Mouse (Mus musculus) liver, adult 2 months (tissue): ENCODE results near the gene Ifna12. TPM values are rescaled to one million over a fixed set of nuclear protein-coding genes. Genes with fewer than 3 reads are reported as not detected.
"Not testable (repeated sequence)": the region's sequence is repeated elsewhere in the genome, so short reads cannot be mapped to it uniquely, and the experiment has no call there.

Experiments used
- DNase-seq: peaks from one replicate; pipeline ENCODE4 v3.0.0-alpha.2; 2011; ENCODE audit warnings: low read depth, low spot score; ENCODE audit errors: extremely low read depth
- H3K27ac ChIP-seq: fragments of 200-500 bp; replicated peaks from 2 replicates; pipeline ENCODE4 v1.5.1; 2012; ENCODE audit warnings: low read depth, mild to moderate bottlenecking, control low read depth, inconsistent platforms, low read length; ENCODE audit not compliant: insufficient read depth
- H3K27me3 ChIP-seq: fragments of 200-500 bp; 2 replicates; pipeline ENCODE4 v1.6.1; 2012; ENCODE audit warnings: mild to moderate bottlenecking, moderate library complexity, low read length, inconsistent platforms; ENCODE audit not compliant: control insufficient read depth, insufficient read depth
- H3K36me3 ChIP-seq: fragments of 200-500 bp; 2 replicates; pipeline ENCODE4 v1.6.1; 2012; ENCODE audit warnings: low read length, inconsistent platforms; ENCODE audit not compliant: control insufficient read depth, insufficient read depth
- H3K4me1 ChIP-seq: fragments of 200-500 bp; 2 replicates; pipeline ENCODE4 v1.6.1; 2011; ENCODE audit warnings: low read length; ENCODE audit not compliant: control insufficient read depth, insufficient read depth
- H3K4me3 ChIP-seq: fragments of 200-500 bp; 2 replicates; pipeline ENCODE4 v1.5.1; 2011; ENCODE audit warnings: low read depth, mild to moderate bottlenecking, control low read depth, low read length, moderate library complexity; ENCODE audit not compliant: insufficient read depth
- H3K79me2 ChIP-seq: fragments of 200-500 bp; 2 replicates; pipeline ENCODE4 v1.6.1; 2012; ENCODE audit warnings: inconsistent platforms, mild to moderate bottlenecking, low read length, moderate library complexity; ENCODE audit not compliant: control insufficient read depth, insufficient read depth
- H3K9ac ChIP-seq: fragments of 200-500 bp; 2 replicates; pipeline ENCODE4 v1.6.1; 2012; ENCODE audit warnings: low read depth, mild to moderate bottlenecking, control low read depth, inconsistent platforms, low read length
- CTCF ChIP-seq: fragments of 200-500 bp; IDR thresholded peaks from 2 replicates; pipeline ENCODE4 v1.5.1; 2011; ENCODE audit warnings: low read depth, low read length, control low read depth
- POLR2A ChIP-seq: fragments of 200-500 bp; IDR thresholded peaks from 2 replicates; pipeline ENCODE4 v1.6.1; 2011; ENCODE audit warnings: low read length, control low read depth; ENCODE audit not compliant: insufficient read depth; ENCODE audit errors: extremely low read depth
- WGBS: fragments of 180-500 bp; shearing (Covaris S2); methylation state at CpG from one replicate; pipeline ENCODE4 v1.1.7; 2018; 5-methylcytosine and 5-hydroxymethylcytosine counted together
- polyA plus RNA-seq: library from polyadenylated mRNA; depleted of rRNA; stranded (reverse); fragments of >200 nt; gene quantifications from 2 replicates; pipeline ENCODE4 v1.2.3, GENCODE M21; 2012; rRNA removed
- total RNA-seq: library from RNA; depleted of rRNA; stranded (reverse); fragments of >200 nt; gene quantifications from 2 replicates; pipeline ENCODE4 v1.2.3, GENCODE M21; 2014; rRNA removed

The Ifna12 gene
- total and polyA plus RNA-seq, 2 experiments, result not detected

GRCm38 (mm10) chr4:88592285-88592684, 10.9 kb downstream of the Ifna12 start, which contains the start of gene Ifna9:
Ifna9 (minus strand) TSS chr4:88592385.
- Histone ChIP-seq H3K36me3 (no peaks in the 10 kb centered on the region), H3K4me1 (no peaks in the 10 kb centered on the region), H3K79me2 (no peaks in the 10 kb centered on the region), H3K27me3 (no peaks in the 10 kb centered on the region), H3K27ac (no peak within 1 kb of the TSS), H3K4me3 (no peak within 1 kb of the TSS), H3K9ac (no peak within 1 kb of the TSS)
- no peak for TF ChIP-seq CTCF
- no peak for TF ChIP-seq POLR2A
- DNase-seq, result no peak
- WGBS, result 77% methylated on average over 1 of the region's 1 CpGs

- WGBS, result 87% methylated on average over 1 of the region's 1 CpGs
- no peaks in the 10 kb centered on the region for H3K27me3 ChIP-seq
- no peak for DNase-seq
These were observed 31.5 kb downstream of the Ifna12 start, which contains the start of gene Ifna14 for GRCm38 (mm10) chr4:88571698-88572097. Ifna14 (minus strand) TSS chr4:88571798.

DNA sequence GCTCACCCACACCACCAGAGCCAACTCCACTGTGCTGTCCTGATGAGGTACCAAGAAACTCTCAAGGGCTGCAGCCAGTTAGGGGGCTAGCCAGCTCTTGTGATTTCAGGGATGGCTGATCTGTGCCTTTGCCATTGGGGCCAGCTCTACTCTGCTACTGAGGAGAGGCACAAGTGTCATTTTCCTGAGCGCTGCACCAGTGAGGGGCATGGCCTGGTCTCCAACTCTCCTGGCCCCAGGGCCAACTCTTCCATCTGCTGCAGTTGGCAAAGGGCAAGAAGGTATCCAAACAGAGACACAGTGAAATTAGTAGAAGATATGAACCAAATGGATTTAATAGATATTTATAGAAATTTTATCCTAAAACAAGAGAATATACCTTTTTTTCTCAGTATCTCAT, 41.4 kb downstream of the Ifna12 start:
- Histone ChIP-seq H3K27ac (no peak overlapping the region), H3K4me3 (no peak overlapping the region), H3K4me1 (no peaks in the 10 kb centered on the region), H3K9ac (no peak overlapping the region), H3K27me3 (no peaks in the 10 kb centered on the region), H3K36me3 (no peaks in the 10 kb centered on the region), H3K79me2 (no peaks in the 10 kb centered on the region)
- WGBS, result 95% methylated on average over 1 of the region's 1 CpGs
- no peak for DNase-seq
- no peak for TF ChIP-seq POLR2A
- no peak for TF ChIP-seq CTCF

More at GRCm38 (mm10) chr4:88571698-88572097, 31.5 kb downstream of the Ifna12 start, which contains the start of gene Ifna14:
- Histone ChIP-seq H3K79me2 (no peaks in the 10 kb centered on the region), H3K4me1 (no peaks in the 10 kb centered on the region), H3K36me3 (no peaks in the 10 kb centered on the region), H3K4me3 (no peak within 1 kb of the TSS), H3K27ac (no peak within 1 kb of the TSS), H3K9ac (no peak within 1 kb of the TSS)
- no peak for TF ChIP-seq CTCF
- TF ChIP-seq POLR2A, result no peak

GRCm38 (mm10) chr4:88558145-88558544, 45.0 kb downstream of the Ifna12 start, which contains the start of gene Ifna15:
Ifna15 (minus strand) TSS chr4:88558245.
- not testable (repeated sequence) for H3K27ac ChIP-seq, H3K27me3 ChIP-seq, H3K9ac ChIP-seq, H3K79me2 ChIP-seq, H3K4me3 ChIP-seq, DNase-seq, H3K4me1 ChIP-seq, H3K36me3 ChIP-seq

Other genes starting within 250 kb of the Ifna12 start
Only the 30 nearest of the 32 such genes appear.
- gene Hacd4, start 164.4 kb downstream of the Ifna12 start, total RNA-seq, result 1.8 and 1.9 TPM in 2 replicates
- gene Hacd4, start 164.4 kb downstream of the Ifna12 start, polyA plus RNA-seq, result 0.27 and 0.32 TPM in 2 replicates
- gene Ifnb1, start 80.6 kb downstream of the Ifna12 start, total RNA-seq, result not detected in 2 replicates
- not detected in 2 replicates for gene Ifnb1, start 80.6 kb downstream of the Ifna12 start, polyA plus RNA-seq
- not detected in 2 replicates for gene Ifna15, start 45.1 kb downstream of the Ifna12 start, total RNA-seq
- not detected in 2 replicates for gene Ifna15, start 45.1 kb downstream of the Ifna12 start, polyA plus RNA-seq
- gene Ifna14, start 31.6 kb downstream of the Ifna12 start, total RNA-seq, result not detected in 2 replicates
- gene Ifna14, start 31.6 kb downstream of the Ifna12 start, polyA plus RNA-seq, result not detected in 2 replicates
- gene Ifna9, start 11.0 kb downstream of the Ifna12 start, total RNA-seq, result not detected in 2 replicates
- gene Ifna9, start 11.0 kb downstream of the Ifna12 start, polyA plus RNA-seq, result not detected in 2 replicates
- not detected in 2 replicates for gene C87499, start 31.0 kb upstream of the Ifna12 start, total RNA-seq
- gene C87499, start 31.0 kb upstream of the Ifna12 start, polyA plus RNA-seq, result not detected in 2 replicates
- not detected in 2 replicates for gene Ifna13, start 41.1 kb upstream of the Ifna12 start, total RNA-seq
- gene Ifna13, start 41.1 kb upstream of the Ifna12 start, polyA plus RNA-seq, result not detected in 2 replicates
- not detected in 2 replicates for gene Ifna16, start 73.5 kb upstream of the Ifna12 start, total RNA-seq
- gene Ifna16, start 73.5 kb upstream of the Ifna12 start, polyA plus RNA-seq, result not detected in 2 replicates
- gene Ifna2, start 80.5 kb upstream of the Ifna12 start, total RNA-seq, result not detected in 2 replicates
- not detected in 2 replicates for gene Ifna2, start 80.5 kb upstream of the Ifna12 start, polyA plus RNA-seq
- not detected in 2 replicates for gene Ifnab, start 88.0 kb upstream of the Ifna12 start, total RNA-seq
- gene Ifnab, start 88.0 kb upstream of the Ifna12 start, polyA plus RNA-seq, result not detected in 2 replicates
- gene Gm26566, start 118.4 kb upstream of the Ifna12 start, total RNA-seq, result 0.18 TPM in 1 of 2 replicates, not detected in the other
- not detected in 2 replicates for gene Gm26566, start 118.4 kb upstream of the Ifna12 start, polyA plus RNA-seq
- 60.3 and 68.1 TPM in 2 replicates for gene Klhl9, start 119.1 kb upstream of the Ifna12 start, total RNA-seq
- gene Klhl9, start 119.1 kb upstream of the Ifna12 start, polyA plus RNA-seq, result 9.8 and 10.2 TPM in 2 replicates
- not detected in 2 replicates for gene Gm13271, start 151.5 kb upstream of the Ifna12 start, total RNA-seq
- gene Gm13271, start 151.5 kb upstream of the Ifna12 start, polyA plus RNA-seq, result not detected in 2 replicates
- not detected in 2 replicates for gene Gm13283, start 156.7 kb upstream of the Ifna12 start, total RNA-seq
- gene Gm13283, start 156.7 kb upstream of the Ifna12 start, polyA plus RNA-seq, result not detected in 2 replicates
- gene Gm13290, start 170.5 kb upstream of the Ifna12 start, total RNA-seq, result not detected in 2 replicates
- not detected in 2 replicates for gene Gm13290, start 170.5 kb upstream of the Ifna12 start, polyA plus RNA-seq
- not detected in 2 replicates for gene Gm13289, start 173.5 kb upstream of the Ifna12 start, total RNA-seq
- not detected in 2 replicates for gene Gm13289, start 173.5 kb upstream of the Ifna12 start, polyA plus RNA-seq
- not detected in 2 replicates for gene Gm13272, start 176.5 kb upstream of the Ifna12 start, total RNA-seq
- not detected in 2 replicates for gene Gm13272, start 176.5 kb upstream of the Ifna12 start, polyA plus RNA-seq
- not detected in 2 replicates for gene Ifnz, start 178.8 kb upstream of the Ifna12 start, total RNA-seq
- not detected in 2 replicates for gene Ifnz, start 178.8 kb upstream of the Ifna12 start, polyA plus RNA-seq
- not detected in 2 replicates for gene Gm13276, start 182.3 kb upstream of the Ifna12 start, total RNA-seq
- not detected in 2 replicates for gene Gm13276, start 182.3 kb upstream of the Ifna12 start, polyA plus RNA-seq
- not detected in 2 replicates for gene Gm13277, start 185.3 kb upstream of the Ifna12 start, total RNA-seq
- gene Gm13277, start 185.3 kb upstream of the Ifna12 start, polyA plus RNA-seq, result not detected in 2 replicates
- gene Gm13278, start 188.2 kb upstream of the Ifna12 start, total RNA-seq, result not detected in 2 replicates
- not detected in 2 replicates for gene Gm13278, start 188.2 kb upstream of the Ifna12 start, polyA plus RNA-seq
- gene Gm13275, start 191.1 kb upstream of the Ifna12 start, total RNA-seq, result not detected in 2 replicates
- gene Gm13275, start 191.1 kb upstream of the Ifna12 start, polyA plus RNA-seq, result not detected in 2 replicates
- not detected in 2 replicates for gene Gm13279, start 194.0 kb upstream of the Ifna12 start, total RNA-seq
- not detected in 2 replicates for gene Gm13279, start 194.0 kb upstream of the Ifna12 start, polyA plus RNA-seq
- gene Gm13285, start 196.3 kb upstream of the Ifna12 start, total RNA-seq, result not detected in 2 replicates
- not detected in 2 replicates for gene Gm13285, start 196.3 kb upstream of the Ifna12 start, polyA plus RNA-seq
- not detected in 2 replicates for gene Gm13287, start 199.9 kb upstream of the Ifna12 start, total RNA-seq
- not detected in 2 replicates for gene Gm13287, start 199.9 kb upstream of the Ifna12 start, polyA plus RNA-seq
- gene Gm13288, start 202.2 kb upstream of the Ifna12 start, total RNA-seq, result not detected in 2 replicates
- not detected in 2 replicates for gene Gm13288, start 202.2 kb upstream of the Ifna12 start, polyA plus RNA-seq
- gene Ifna7, start 212.9 kb upstream of the Ifna12 start, total RNA-seq, result not detected in 2 replicates
- gene Ifna7, start 212.9 kb upstream of the Ifna12 start, polyA plus RNA-seq, result not detected in 2 replicates
- not detected in 2 replicates for gene Ifna11, start 216.6 kb upstream of the Ifna12 start, total RNA-seq
- not detected in 2 replicates for gene Ifna11, start 216.6 kb upstream of the Ifna12 start, polyA plus RNA-seq
- not detected in 2 replicates for gene Ifna6, start 224.0 kb upstream of the Ifna12 start, total RNA-seq
- not detected in 2 replicates for gene Ifna6, start 224.0 kb upstream of the Ifna12 start, polyA plus RNA-seq
- gene Ifna5, start 232.1 kb upstream of the Ifna12 start, total RNA-seq, result not detected in 2 replicates
- gene Ifna5, start 232.1 kb upstream of the Ifna12 start, polyA plus RNA-seq, result not detected in 2 replicates